Comparison of ENCODE assay signal across 17 mouse cellular contexts in the genomic region with DNA sequence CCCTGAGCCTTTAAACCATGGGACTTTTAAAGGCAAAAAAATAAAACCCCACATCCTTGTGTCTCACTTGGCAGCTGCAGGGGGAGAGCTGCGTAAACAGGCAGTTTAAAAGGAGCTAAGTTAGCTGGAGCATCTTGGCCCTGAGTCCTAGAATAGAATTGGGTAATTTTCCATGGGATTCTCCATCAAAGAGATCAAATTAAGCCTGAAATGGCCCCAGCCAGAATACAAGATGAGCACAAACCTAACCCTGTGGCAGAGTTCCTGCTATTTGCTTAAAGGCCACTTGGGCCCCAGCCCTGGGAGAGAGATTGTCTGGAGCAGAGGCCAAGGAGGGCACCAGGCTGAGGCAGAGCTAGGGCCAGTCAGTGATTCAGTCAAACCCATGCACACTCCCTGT. TPM values are rescaled to one million over a fixed set of nuclear protein-coding genes. Genes with fewer than 3 reads are reported as not detected.
DNase-seq lines count a peak whose midpoint lies in the region; ATAC-seq and TF ChIP-seq lines count a peak whose summit lies in the region.
"Had no signal": no experiment of that assay in that cellular context is flagged by ENCODE, and none has a peak within 500 bp of the region (broad histone marks: within the 10 kb centered on the region; RNA-seq: fewer than 3 reads in every experiment).

No protein-coding gene starts in this region.

- H3K27ac ChIP-seq in embryonic facial prominence, embryonic 13.5 days = peak overlapping the region; percentile 41; the same call in 1 of the 2 replicates
- H3K27ac ChIP-seq in embryonic facial prominence, embryonic 10.5 days (replicated peaks) = no peak overlapping the region
- no peak overlapping the region for H3K27ac ChIP-seq in kidney, adult 2 months (ENCODE audit: insufficient read depth, low read depth, low read length)
- H3K27ac ChIP-seq in midbrain, embryonic 11.5 days (ENCODE audit: low read depth, low read length) = no peak overlapping the region
- no peak overlapping the region for H3K27ac ChIP-seq in midbrain, embryonic 14.5 days (replicated peaks; ENCODE audit: low read depth, low read length)
- H3K27ac ChIP-seq in stomach, embryonic 15.5 days = peak overlapping the region; percentile 1; the same call in 1 of the 2 replicates
- H3K27ac ChIP-seq: heart, adult 2 months; liver, embryonic 12.5 days had no signal

- 66% methylated on average over 1 of the region's 1 CpGs for WGBS in embryonic facial prominence, embryonic 13.5 days
- WGBS in embryonic facial prominence, embryonic 10.5 days = 89% methylated on average over 1 of the region's 1 CpGs
- WGBS in kidney, adult 2 months = 88% methylated on average over 1 of the region's 1 CpGs
- 62% methylated on average over 1 of the region's 1 CpGs for WGBS in midbrain, embryonic 11.5 days
- whole genome bisulfite sequencing in midbrain, embryonic 14.5 days = 63% methylated on average over 1 of the region's 1 CpGs
- WGBS in stomach, embryonic 15.5 days = 50% methylated on average over 1 of the region's 1 CpGs

- no peaks in the 10 kb centered on the region for H3K27me3 ChIP-seq in embryonic facial prominence, embryonic 13.5 days
- no peaks in the 10 kb centered on the region for H3K27me3 ChIP-seq in embryonic facial prominence, embryonic 10.5 days (replicated peaks; ENCODE audit: low read depth, poor library complexity, severe bottlenecking)
- H3K27me3 ChIP-seq in kidney, adult 2 months (replicated peaks; ENCODE audit: control insufficient read depth, insufficient read depth, low read length) = no peaks in the 10 kb centered on the region
- no peaks in the 10 kb centered on the region for H3K27me3 ChIP-seq in midbrain, embryonic 11.5 days (ENCODE audit: control insufficient read depth, insufficient read depth, low read length)
- H3K27me3 ChIP-seq in midbrain, embryonic 14.5 days (ENCODE audit: control insufficient read depth, insufficient read depth, low read length) = no peaks in the 10 kb centered on the region
- H3K27me3 ChIP-seq in stomach, embryonic 15.5 days (replicated peaks) = no peaks in the 10 kb centered on the region
- H3K27me3 ChIP-seq: embryonic facial prominence, embryonic 15.5 days; liver, embryonic 12.5 days had no signal

- TF ChIP-seq POLR2A in kidney, adult 2 months (IDR thresholded peaks at IDR 0.05; ENCODE audit: low read depth, low read length) = no peak

- no peak overlapping the region for H3K9ac ChIP-seq in embryonic facial prominence, embryonic 13.5 days
- no peak overlapping the region for H3K9ac ChIP-seq in midbrain, embryonic 11.5 days (ENCODE audit: low read length)
- no peak overlapping the region for H3K9ac ChIP-seq in midbrain, embryonic 14.5 days (replicated peaks; ENCODE audit: low read length)
- no peak overlapping the region for H3K9ac ChIP-seq in stomach, embryonic 15.5 days
- H3K9ac ChIP-seq: embryonic facial prominence, embryonic 15.5 days; liver, embryonic 12.5 days had no signal

- intact Hi-C loops in left cerebral cortex, postnatal 10 days (cut with DNase I) = no loop called here

- H3K36me3 ChIP-seq in embryonic facial prominence, embryonic 13.5 days = no peaks in the 10 kb centered on the region
- H3K36me3 ChIP-seq in embryonic facial prominence, embryonic 10.5 days (replicated peaks) = no peaks in the 10 kb centered on the region
- H3K36me3 ChIP-seq in kidney, adult 2 months (ENCODE audit: control insufficient read depth, insufficient read depth, low read length) = no peaks in the 10 kb centered on the region
- no peaks in the 10 kb centered on the region for H3K36me3 ChIP-seq in midbrain, embryonic 11.5 days (ENCODE audit: control insufficient read depth, insufficient read depth, low read length)
- H3K36me3 ChIP-seq in midbrain, embryonic 14.5 days (ENCODE audit: control insufficient read depth, insufficient read depth, low read length) = no peaks in the 10 kb centered on the region
- no peaks in the 10 kb centered on the region for H3K36me3 ChIP-seq in stomach, embryonic 15.5 days
- H3K36me3 ChIP-seq: embryonic facial prominence, embryonic 15.5 days; G1E; liver, embryonic 12.5 days had no signal

- no peak overlapping the region for H3K4me2 ChIP-seq in embryonic facial prominence, embryonic 13.5 days
- no peak overlapping the region for H3K4me2 ChIP-seq in midbrain, embryonic 11.5 days
- H3K4me2 ChIP-seq in midbrain, embryonic 14.5 days (ENCODE audit: low read length) = no peak overlapping the region
- no peak overlapping the region for H3K4me2 ChIP-seq in stomach, embryonic 15.5 days
- H3K4me2 ChIP-seq: embryonic facial prominence, embryonic 15.5 days; liver, embryonic 12.5 days had no signal

- no peaks in the 10 kb centered on the region for H3K9me3 ChIP-seq in embryonic facial prominence, embryonic 13.5 days
- H3K9me3 ChIP-seq in embryonic facial prominence, embryonic 10.5 days = no peaks in the 10 kb centered on the region
- no peaks in the 10 kb centered on the region for H3K9me3 ChIP-seq in midbrain, embryonic 11.5 days (ENCODE audit: control insufficient read depth, low read length)
- H3K9me3 ChIP-seq in midbrain, embryonic 14.5 days (ENCODE audit: control insufficient read depth, low read length) = no peaks in the 10 kb centered on the region
- H3K9me3 ChIP-seq in stomach, embryonic 15.5 days = no peaks in the 10 kb centered on the region
- H3K9me3 ChIP-seq: embryonic facial prominence, embryonic 15.5 days; liver, embryonic 12.5 days had no signal

- no peak for TF ChIP-seq CTCF in kidney, adult 2 months (conservative IDR thresholded peaks at IDR 0.05; ENCODE audit: insufficient read depth, insufficient read length, low read depth, low read length)

- DNase-seq in embryonic facial prominence, embryonic 10.5 days (ENCODE audit: low spot score) = no peak
- peak; percentile 11 for DNase-seq in kidney, adult 2 months
- no peak for DNase-seq in kidney, postnatal 25 days
- DNase-seq in midbrain, embryonic 11.5 days (ENCODE audit: low spot score, missing footprints) = peak; percentile 80
- DNase-seq in midbrain, embryonic 14.5 days = no peak
- no peak for DNase-seq in left cerebral cortex, postnatal 10 days (ENCODE audit: extremely low spot score in 1 of 2, low spot score in 2 of 2)
- DNase-seq: cerebellum, adult 9-10 months; heart, adult 2 months; heart, postnatal 14 days; thymus, postnatal 14 days had no signal

- no peak for ATAC-seq in embryonic facial prominence, embryonic 13.5 days (ENCODE audit: insufficient number of reproducible peaks, insufficient read depth, low FRiP score, low TSS enrichment, low read depth)
- ATAC-seq in midbrain, embryonic 11.5 days (ENCODE audit: low FRiP score) = no peak
- no peak for ATAC-seq in midbrain, embryonic 14.5 days (ENCODE audit: low FRiP score, low TSS enrichment)
- ATAC-seq in stomach, embryonic 15.5 days (ENCODE audit: insufficient read depth, low FRiP score, low read depth) = no peak
- ATAC-seq: intestine, postnatal 0 days; liver, embryonic 12.5 days had no signal

- H3K4me1 ChIP-seq in embryonic facial prominence, embryonic 13.5 days = peaks cover 51% of the 10 kb centered on the region
- H3K4me1 ChIP-seq in embryonic facial prominence, embryonic 10.5 days = peaks cover 40% of the 10 kb centered on the region
- no peaks in the 10 kb centered on the region for H3K4me1 ChIP-seq in kidney, adult 2 months (ENCODE audit: control insufficient read depth, insufficient read depth, low read length)
- no peaks in the 10 kb centered on the region for H3K4me1 ChIP-seq in midbrain, embryonic 11.5 days (ENCODE audit: control insufficient read depth, insufficient read depth, low read length)
- peaks cover 16% of the 10 kb centered on the region for H3K4me1 ChIP-seq in midbrain, embryonic 14.5 days (ENCODE audit: control insufficient read depth, insufficient read depth, low read length)
- H3K4me1 ChIP-seq in stomach, embryonic 15.5 days = peaks cover 13% of the 10 kb centered on the region
- H3K4me1 ChIP-seq: liver, embryonic 12.5 days had no signal

- no peak overlapping the region for H3K4me3 ChIP-seq in embryonic facial prominence, embryonic 13.5 days
- no peak overlapping the region for H3K4me3 ChIP-seq in embryonic facial prominence, embryonic 10.5 days
- H3K4me3 ChIP-seq in kidney, adult 2 months (ENCODE audit: insufficient read depth, low read depth, low read length) = no peak overlapping the region
- no peak overlapping the region for H3K4me3 ChIP-seq in midbrain, embryonic 11.5 days (ENCODE audit: low read depth, low read length)
- no peak overlapping the region for H3K4me3 ChIP-seq in midbrain, embryonic 14.5 days (replicated peaks; ENCODE audit: low read depth, low read length)
- H3K4me3 ChIP-seq in stomach, embryonic 15.5 days (replicated peaks) = no peak overlapping the region
- H3K4me3 ChIP-seq: embryonic facial prominence, embryonic 15.5 days; heart, adult 2 months; liver, embryonic 12.5 days had no signal

RNA-seq across cellular contexts. Expression of a gene that starts 27.3 kb away (rescaled TPM):
- polyA plus RNA-seq in embryonic facial prominence, embryonic 13.5 days (2015; fragmentation: Nextera tagmentation; extraction: Ambion mirVana) = 2.0 and 2.1 TPM in 2 replicates
- 0.63 and 0.75 TPM in 2 replicates for polyA plus RNA-seq in embryonic facial prominence, embryonic 10.5 days (2016; fragmentation: Nextera tagmentation; extraction: Ambion mirVana)
- 0.17 and 0.20 TPM in 2 replicates for polyA plus RNA-seq in kidney, adult 2 months (2012; rRNA removed)
- polyA plus RNA-seq in midbrain, embryonic 11.5 days (2014; fragmentation: Nextera tagmentation; extraction: Ambion mirVana) = 2.6 TPM in 2 replicates
- 46.3 and 49.9 TPM in 2 replicates for polyA plus RNA-seq in midbrain, embryonic 14.5 days (2014; fragmentation: Nextera tagmentation; extraction: Ambion mirVana)
- 2.0 and 2.3 TPM in 2 replicates for polyA plus RNA-seq in stomach, embryonic 15.5 days (2015; fragmentation: Nextera tagmentation; extraction: Ambion mirVana)
- total RNA-seq in left cerebral cortex, postnatal 10 days (2021) = 100 to 1,000 TPM; 158 to 163 TPM
- polyA plus RNA-seq: C2C12, G1E had no signal

Comparison
In these comparisons a context has a peak if more than half of its experiments do, and no peak if none do; other contexts are left out.
1. H3K27ac ChIP-seq: peak in embryonic facial prominence, embryonic 13.5 days (single experiment) and stomach, embryonic 15.5 days (single experiment); none in embryonic facial prominence, embryonic 10.5 days (single experiment), kidney, adult 2 months (single experiment), midbrain, embryonic 11.5 days (single experiment) and midbrain, embryonic 14.5 days (single experiment).
2. DNase-seq: peak in kidney, adult 2 months (single experiment) and midbrain, embryonic 11.5 days (single experiment); none in embryonic facial prominence, embryonic 10.5 days (single experiment), kidney, postnatal 25 days (0 of 2), midbrain, embryonic 14.5 days (single experiment) and left cerebral cortex, postnatal 10 days (0 of 2).
3. RNA of a gene that starts 27.3 kb away (polyA plus RNA-seq): 46.3 to 49.9 TPM in midbrain, embryonic 14.5 days; 2.6 TPM in midbrain, embryonic 11.5 days, 2.0 to 2.1 TPM in embryonic facial prominence, embryonic 13.5 days, 2.0 to 2.3 TPM in stomach, embryonic 15.5 days, 0.63 to 0.75 TPM in embryonic facial prominence, embryonic 10.5 days and 0.17 to 0.20 TPM in kidney, adult 2 months; every median in the first group is over 10 times any median in the second.